In genomic region chr17:34135297-34136224, GRCm38 (mm10) we compare ENCODE assay signal across 7 mouse cellular contexts. TPM values are rescaled to one million over a fixed set of nuclear protein-coding genes. Genes with fewer than 3 reads are reported as not detected.
DNase-seq lines count a peak whose midpoint lies in the region; ATAC-seq lines count a peak whose summit lies in the region.

No protein-coding gene starts in this region.

- WGBS in embryonic facial prominence, embryonic 10.5 days = 8% methylated on average over 31 of the region's 31 CpGs
- 7% methylated on average over 31 of the region's 31 CpGs for WGBS in limb, embryonic 10.5 days
- WGBS in midbrain, embryonic 13.5 days = 7% methylated on average over 31 of the region's 31 CpGs

- H3K27me3 ChIP-seq in embryonic facial prominence, embryonic 10.5 days (replicated peaks; ENCODE audit: low read depth, poor library complexity, severe bottlenecking) = peaks cover 48% of the 10 kb centered on the region
- peaks cover 50% of the 10 kb centered on the region for H3K27me3 ChIP-seq in limb, embryonic 10.5 days (ENCODE audit: low read depth, poor library complexity, severe bottlenecking)
- H3K27me3 ChIP-seq in midbrain, embryonic 13.5 days = peaks cover 47% of the 10 kb centered on the region

- H3K36me3 ChIP-seq in embryonic facial prominence, embryonic 10.5 days (replicated peaks) = no peaks in the 10 kb centered on the region
- H3K36me3 ChIP-seq in limb, embryonic 10.5 days = no peaks in the 10 kb centered on the region
- no peaks in the 10 kb centered on the region for H3K36me3 ChIP-seq in midbrain, embryonic 13.5 days

- peaks cover 24% of the 10 kb centered on the region for H3K4me1 ChIP-seq in embryonic facial prominence, embryonic 10.5 days
- H3K4me1 ChIP-seq in limb, embryonic 10.5 days = peaks cover 25% of the 10 kb centered on the region
- peaks cover 21% of the 10 kb centered on the region for H3K4me1 ChIP-seq in midbrain, embryonic 13.5 days (replicated peaks)

- no peaks in the 10 kb centered on the region for H3K9me3 ChIP-seq in embryonic facial prominence, embryonic 10.5 days
- H3K9me3 ChIP-seq in limb, embryonic 10.5 days (replicated peaks) = no peaks in the 10 kb centered on the region
- H3K9me3 ChIP-seq in midbrain, embryonic 13.5 days = no peaks in the 10 kb centered on the region

- H3K27ac ChIP-seq in embryonic facial prominence, embryonic 10.5 days (replicated peaks) = peak overlapping the region; percentile 7; the same call in 1 of the 2 replicates
- H3K27ac ChIP-seq in limb, embryonic 10.5 days = peak overlapping the region; percentile 46; the same call in 1 of the 2 replicates
- H3K27ac ChIP-seq in midbrain, embryonic 13.5 days = no peak overlapping the region

- H3K4me3 ChIP-seq in embryonic facial prominence, embryonic 10.5 days = peak overlapping the region; percentile 54
- peak overlapping the region; percentile 48 for H3K4me3 ChIP-seq in limb, embryonic 10.5 days
- H3K4me3 ChIP-seq in midbrain, embryonic 13.5 days (replicated peaks) = peak overlapping the region; percentile 36

- peak; percentile 97 for ATAC-seq in granulocyte monocyte progenitor cell, adult 5-6 weeks (replicated peaks; ENCODE audit: poor library complexity, severe bottlenecking)
- ATAC-seq in midbrain, embryonic 13.5 days = peak; percentile 98

- H3K9ac ChIP-seq in midbrain, embryonic 13.5 days (replicated peaks) = no peak overlapping the region

- peak; percentile 100 for DNase-seq in adrenal gland, postnatal 10 days
- DNase-seq in embryonic facial prominence, embryonic 10.5 days (ENCODE audit: low spot score) = peak; percentile 98
- DNase-seq in kidney, adult 11 months = peak; percentile 99
- peak; percentile 100 for DNase-seq in limb, embryonic 10.5 days (ENCODE audit: low spot score)
- DNase-seq in spleen, adult 12 weeks (ENCODE audit: low spot score) = peak; percentile 95

- H3K4me2 ChIP-seq in midbrain, embryonic 13.5 days (replicated peaks) = peak overlapping the region; percentile 58

RNA-seq across cellular contexts. Expression of gene H2-DMb2, which starts 7.5 kb away (rescaled TPM):
- 1 to 10 TPM; 4.5 to 4.8 TPM for total RNA-seq in adrenal gland, postnatal 10 days (2021)
- polyA plus RNA-seq in embryonic facial prominence, embryonic 10.5 days (2016; fragmentation: Nextera tagmentation; extraction: Ambion mirVana) = 0.17 and 0.28 TPM in 2 replicates
- total RNA-seq in granulocyte monocyte progenitor cell, adult 5-6 weeks (2014; fragmentation: Nextera tagmentation) = 3.2 and 3.6 TPM in 2 replicates
- total RNA-seq in granulocyte monocyte progenitor cell, adult 5-6 weeks (2017) = 3.8 and 7.1 TPM in 2 replicates
- 0.18 and 0.40 TPM in 2 replicates for polyA plus RNA-seq in limb, embryonic 10.5 days (2016; fragmentation: Nextera tagmentation; extraction: Ambion mirVana)
- polyA plus RNA-seq in midbrain, embryonic 13.5 days (2015; fragmentation: Nextera tagmentation; extraction: Ambion mirVana) = 0.14 and 0.32 TPM in 2 replicates

RNA-seq across cellular contexts. Expression of gene Brd2, which starts 13.1 kb away (rescaled TPM):
- total RNA-seq in adrenal gland, postnatal 10 days (2021) = 100 to 1,000 TPM; 170 to 181 TPM
- 141 and 144 TPM in 2 replicates for polyA plus RNA-seq in embryonic facial prominence, embryonic 10.5 days (2016; fragmentation: Nextera tagmentation; extraction: Ambion mirVana)
- total RNA-seq in granulocyte monocyte progenitor cell, adult 5-6 weeks (2014; fragmentation: Nextera tagmentation) = 165 and 218 TPM in 2 replicates
- 273 and 284 TPM in 2 replicates for total RNA-seq in granulocyte monocyte progenitor cell, adult 5-6 weeks (2017)
- 140 and 145 TPM in 2 replicates for polyA plus RNA-seq in limb, embryonic 10.5 days (2016; fragmentation: Nextera tagmentation; extraction: Ambion mirVana)
- polyA plus RNA-seq in midbrain, embryonic 13.5 days (2015; fragmentation: Nextera tagmentation; extraction: Ambion mirVana) = 128 and 147 TPM in 2 replicates

RNA-seq across cellular contexts. Expression of gene H2-DMa, which starts 16.2 kb away (rescaled TPM):
- 10 to 100 TPM in 1 of 2 experiments, 1 to 10 TPM in 1; 8.9 to 15.2 TPM for total RNA-seq in adrenal gland, postnatal 10 days (2021)
- polyA plus RNA-seq in embryonic facial prominence, embryonic 10.5 days (2016; fragmentation: Nextera tagmentation; extraction: Ambion mirVana) = 4.2 and 4.8 TPM in 2 replicates
- 97.2 and 116 TPM in 2 replicates for total RNA-seq in granulocyte monocyte progenitor cell, adult 5-6 weeks (2014; fragmentation: Nextera tagmentation)
- 40.2 and 41.8 TPM in 2 replicates for total RNA-seq in granulocyte monocyte progenitor cell, adult 5-6 weeks (2017)
- polyA plus RNA-seq in limb, embryonic 10.5 days (2016; fragmentation: Nextera tagmentation; extraction: Ambion mirVana) = 4.2 and 5.3 TPM in 2 replicates
- 13.1 and 15.3 TPM in 2 replicates for polyA plus RNA-seq in midbrain, embryonic 13.5 days (2015; fragmentation: Nextera tagmentation; extraction: Ambion mirVana)

RNA-seq across cellular contexts. Expression of gene H2-DMb1, which starts 17.3 kb away (rescaled TPM):
- total RNA-seq in adrenal gland, postnatal 10 days (2021) = 1 to 10 TPM; 3.6 to 5.8 TPM
- 0.52 and 0.55 TPM in 2 replicates for polyA plus RNA-seq in embryonic facial prominence, embryonic 10.5 days (2016; fragmentation: Nextera tagmentation; extraction: Ambion mirVana)
- 55.3 and 56.9 TPM in 2 replicates for total RNA-seq in granulocyte monocyte progenitor cell, adult 5-6 weeks (2014; fragmentation: Nextera tagmentation)
- 47.9 and 48.5 TPM in 2 replicates for total RNA-seq in granulocyte monocyte progenitor cell, adult 5-6 weeks (2017)
- 0.18 and 0.51 TPM in 2 replicates for polyA plus RNA-seq in limb, embryonic 10.5 days (2016; fragmentation: Nextera tagmentation; extraction: Ambion mirVana)
- polyA plus RNA-seq in midbrain, embryonic 13.5 days (2015; fragmentation: Nextera tagmentation; extraction: Ambion mirVana) = 0.43 TPM in 1 of 2 replicates, not detected in the other

RNA-seq across cellular contexts. Expression of gene H2-Oa, which starts 43.4 kb away (rescaled TPM):
- total RNA-seq in adrenal gland, postnatal 10 days (2021) = 1 to 10 TPM; 1.4 to 1.5 TPM
- 0.31 and 0.69 TPM in 2 replicates for polyA plus RNA-seq in embryonic facial prominence, embryonic 10.5 days (2016; fragmentation: Nextera tagmentation; extraction: Ambion mirVana)
- total RNA-seq in granulocyte monocyte progenitor cell, adult 5-6 weeks (2014; fragmentation: Nextera tagmentation) = 6.4 and 15.0 TPM in 2 replicates
- 1.7 and 7.6 TPM in 2 replicates for total RNA-seq in granulocyte monocyte progenitor cell, adult 5-6 weeks (2017)
- 0.31 and 0.66 TPM in 2 replicates for polyA plus RNA-seq in limb, embryonic 10.5 days (2016; fragmentation: Nextera tagmentation; extraction: Ambion mirVana)
- polyA plus RNA-seq in midbrain, embryonic 13.5 days (2015; fragmentation: Nextera tagmentation; extraction: Ambion mirVana) = not detected in 2 replicates
